Mouse (Mus musculus): ENCODE results near the gene Prr7.

- TF ChIP-seq MYC (IDR thresholded peaks at IDR 0.05; ENCODE audit: low read depth, low read length) = no peak
- TF ChIP-seq USF2 (IDR thresholded peaks at IDR 0.05; ENCODE audit: borderline replicate concordance in 1 of 2, insufficient read depth in 1 of 2, low read depth in 1 of 2, low read length in 2 of 2) = no peak
- no peak for TF ChIP-seq MYB (IDR thresholded peaks at IDR 0.05; ENCODE audit: low read depth, low read length)
- no peak for TF ChIP-seq CTCF (IDR thresholded peaks at IDR 0.05 in 2 of 3, conservative IDR thresholded peaks at IDR 0.05 in 1 of 3; ENCODE audit: control insufficient read depth in 1 of 3, insufficient read depth in 1 of 3, low read depth in 2 of 3, low read length in 3 of 3, poor library complexity in 1 of 3, severe bottlenecking in 1 of 3)
- TF ChIP-seq MAFK (IDR thresholded peaks at IDR 0.05; ENCODE audit: borderline replicate concordance, low read depth, low read length) = no peak
- TF ChIP-seq JUND (IDR thresholded peaks at IDR 0.05; ENCODE audit: low read depth, low read length) = no peak
- TF ChIP-seq ELF1 (IDR thresholded peaks at IDR 0.05; ENCODE audit: low read depth, low read length) = no peak
- no peak for TF ChIP-seq POLR2A (IDR thresholded peaks at IDR 0.05; ENCODE audit: control insufficient read depth in 1 of 2, insufficient read depth in 1 of 2, low read depth in 1 of 2, low read length in 2 of 2, poor library complexity in 1 of 2)
- peak; percentile 28 for TF ChIP-seq TAL1 (IDR thresholded peaks at IDR 0.05; ENCODE audit: low read length)
- no peak for TF ChIP-seq SMC3 (IDR thresholded peaks at IDR 0.05; ENCODE audit: low read depth, low read length)
Measured at GRCm38 (mm10) chr13:55486916-55487577, 23.0 kb downstream of the Prr7 start.
